Mouse (Mus musculus): ENCODE measurements around the gene Vash2.
A peak's percentile ranks its signal among the peaks of the same experiment; 100 is the strongest.
"Not testable (repeated sequence)": the region's sequence is repeated elsewhere in the genome, so short reads cannot be mapped to it uniquely, and the experiment has no call there.

Gene Vash2

DNA sequence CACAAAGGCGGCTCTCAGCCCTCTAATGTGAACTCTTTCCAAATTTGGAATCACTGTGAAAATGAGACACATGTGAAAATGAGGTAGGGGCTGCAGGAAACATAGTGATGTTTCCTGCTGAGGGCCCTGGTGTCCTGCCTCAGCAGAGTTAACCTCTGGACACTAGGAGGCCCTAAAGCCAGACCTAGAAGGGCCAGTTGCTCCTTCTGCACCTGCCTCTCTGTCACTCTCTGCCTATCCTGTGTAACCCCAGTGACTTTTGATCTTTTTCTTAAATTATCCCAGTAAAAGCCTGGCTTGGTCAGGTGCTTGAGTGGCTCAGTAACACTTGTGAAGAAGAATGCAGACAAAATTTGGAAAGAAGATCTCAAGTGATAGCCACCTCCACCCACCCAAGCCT lies 4.3 kb downstream of the Vash2 start:
- DNase-seq = no peak

DNA sequence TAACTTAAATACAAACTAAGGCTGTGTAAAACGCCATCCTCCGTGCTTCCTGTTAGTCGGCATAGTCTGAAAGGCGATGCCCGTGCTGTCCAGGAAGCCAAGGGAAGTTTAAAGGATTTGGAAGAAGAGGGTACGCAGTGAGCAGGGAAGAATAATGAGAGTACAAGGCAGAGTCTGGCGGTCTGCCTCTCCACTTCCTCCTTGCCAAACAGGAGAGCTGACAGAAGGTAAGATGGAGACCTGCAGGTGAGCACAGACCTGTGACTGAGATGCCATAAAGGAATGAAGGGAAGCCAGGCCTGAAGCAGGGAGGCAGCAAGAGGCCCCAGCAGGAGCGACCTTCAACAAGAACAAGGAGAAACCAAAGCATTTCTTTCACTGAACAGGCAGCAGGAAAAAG lies 4.9 kb downstream of the Vash2 start:
- DNase-seq = peak; percentile 23 to 32

DNA sequence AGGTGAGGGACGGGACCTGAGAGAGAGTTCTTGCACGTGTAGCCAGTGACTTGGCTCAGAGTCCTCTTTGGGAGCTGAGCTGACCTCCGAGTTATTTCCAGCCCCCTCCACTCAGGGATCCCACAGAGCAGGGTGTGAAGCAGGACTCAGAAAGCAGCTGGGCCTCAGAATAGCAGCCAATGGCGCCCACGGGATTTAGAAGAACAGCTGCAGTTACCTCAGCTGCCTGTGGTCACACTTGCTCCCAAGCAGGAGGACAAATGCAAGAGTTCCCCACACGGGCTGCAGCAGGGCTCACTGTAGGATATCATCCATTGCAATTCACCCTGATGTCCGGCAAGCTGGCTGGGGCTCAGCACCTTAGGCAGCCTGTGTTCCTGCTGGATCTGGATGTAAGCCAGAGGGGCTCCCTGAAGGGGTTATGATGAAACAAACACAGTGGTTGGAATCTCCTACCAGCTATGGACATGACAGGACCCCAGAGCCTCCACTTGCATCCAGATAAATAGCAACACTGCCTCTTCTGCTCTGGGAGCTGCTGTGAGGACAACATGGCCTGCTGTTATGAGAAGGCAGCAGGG lies 6.4 kb downstream of the Vash2 start:
- DNase-seq = no peak

- DNase-seq = peak; percentile 56 to 61
These were observed 7.1 kb downstream of the Vash2 start for GRCm38 (mm10) chr1:190971708-190972610.

GRCm38 (mm10) chr1:190968010-190968409 lies 11.1 kb downstream of the Vash2 start:
- DNase-seq = no peak

- DNase-seq = no peak
These were observed 13.9 kb downstream of the Vash2 start for GRCm38 (mm10) chr1:190964992-190965780.

DNA sequence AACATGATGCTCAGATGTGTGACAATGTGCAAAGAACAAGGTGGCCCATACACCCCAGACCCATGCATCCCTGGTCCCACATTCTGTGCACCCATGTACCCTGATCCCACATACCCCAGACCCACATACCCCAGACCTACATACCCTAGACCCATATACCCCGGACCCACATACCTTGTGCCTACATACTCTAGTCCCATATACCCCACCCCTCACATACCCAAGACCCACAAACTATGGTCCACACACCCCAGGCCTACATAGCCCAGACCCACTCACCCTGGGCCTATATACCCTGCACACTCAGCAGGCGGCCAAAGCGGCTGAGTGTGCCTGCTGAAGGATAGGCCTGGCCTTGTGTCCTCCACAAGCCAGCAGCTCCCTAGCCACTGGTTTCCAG lies 16.3 kb downstream of the Vash2 start:
- no peak for DNase-seq

DNA sequence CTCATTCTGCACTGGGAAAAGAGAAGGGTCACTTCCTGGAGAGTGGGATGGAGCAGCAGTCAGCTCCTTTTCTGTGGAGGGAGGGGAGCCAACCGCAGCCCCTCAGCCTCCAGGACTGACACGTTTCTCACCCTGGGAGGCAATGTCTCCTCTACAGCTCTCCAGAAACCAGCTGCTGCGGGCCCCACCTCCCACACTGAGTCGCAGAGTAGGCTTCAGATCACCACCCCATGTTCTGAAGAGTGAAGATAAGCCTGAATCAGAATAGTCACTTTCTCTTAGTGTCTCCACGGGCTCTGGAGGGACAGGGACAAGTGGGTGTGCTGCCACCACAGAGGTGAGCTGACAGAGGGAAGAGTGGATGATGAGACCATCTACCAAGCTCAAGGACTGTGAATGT lies 20.3 kb downstream of the Vash2 start:
- no peak for DNase-seq

DNA sequence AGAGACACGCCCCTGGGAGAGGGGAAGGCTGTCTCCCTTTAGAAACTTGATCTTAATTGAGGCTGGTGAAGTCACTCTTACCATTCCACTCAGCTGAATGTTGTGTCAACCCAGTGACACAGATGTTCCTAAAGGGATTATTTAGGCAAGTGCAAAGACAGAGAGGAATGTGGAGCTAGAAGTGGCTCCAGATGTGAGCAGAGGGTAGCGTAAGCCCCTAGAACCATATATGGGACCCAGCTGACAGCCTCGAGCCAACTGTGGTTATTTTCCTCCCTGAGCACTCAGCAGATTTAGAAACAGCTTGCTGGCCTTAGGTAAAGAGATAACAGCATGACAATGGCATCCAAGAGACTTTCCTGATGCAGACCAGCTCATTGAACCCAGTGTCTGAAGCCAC lies 26.1 kb downstream of the Vash2 start:
- DNase-seq = no peak

DNA sequence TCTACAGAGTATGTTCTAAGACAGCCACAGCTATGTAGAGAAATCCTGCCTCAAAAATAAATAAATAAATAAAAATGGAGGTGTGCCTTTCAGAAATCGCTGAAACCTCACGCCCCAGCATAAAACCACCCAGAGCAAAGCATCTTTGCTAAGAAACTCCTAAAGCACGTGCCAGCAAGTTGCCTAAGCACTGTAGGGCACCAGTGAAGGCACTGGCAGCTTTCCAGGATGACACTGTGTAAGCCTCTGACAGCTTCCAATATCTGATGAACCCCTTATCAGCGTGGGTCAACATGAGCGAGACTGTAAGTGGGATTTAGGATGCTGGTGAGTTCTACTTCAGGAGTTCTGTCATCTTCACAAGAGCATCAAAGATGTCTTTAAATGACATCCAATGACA lies 28.1 kb downstream of the Vash2 start:
- DNase-seq = no peak

- peak; percentile 46 to 48 for DNase-seq
These were observed 30.2 kb downstream of the Vash2 start for GRCm38 (mm10) chr1:190948846-190949245.

GRCm38 (mm10) chr1:190948439-190948838 lies 30.7 kb downstream of the Vash2 start:
- DNase-seq = peak; percentile 23 to 41

DNA sequence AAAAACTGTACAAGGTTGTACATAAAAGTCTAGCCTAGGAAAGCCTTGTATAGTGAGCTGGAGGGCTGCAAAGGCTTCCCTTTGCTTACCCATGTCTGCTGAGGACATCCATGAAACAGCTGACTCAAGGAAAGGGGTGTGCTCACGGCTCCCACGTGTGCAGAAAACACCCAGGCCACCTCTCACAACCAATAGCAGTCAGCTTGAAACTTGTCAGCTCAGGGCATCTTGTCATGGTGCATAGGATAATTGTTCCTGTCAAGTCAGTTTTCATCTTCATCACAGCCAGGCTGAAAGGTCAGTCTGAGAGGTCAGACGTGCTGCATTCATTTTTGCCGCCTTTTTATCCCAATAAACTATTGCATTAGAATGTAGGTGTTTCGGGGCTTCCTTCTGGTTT lies 31.1 kb downstream of the Vash2 start:
- no peak for DNase-seq

- DNase-seq = peak; percentile 76 to 84
These were observed 34.9 kb downstream of the Vash2 start for GRCm38 (mm10) chr1:190944109-190944760.

DNA sequence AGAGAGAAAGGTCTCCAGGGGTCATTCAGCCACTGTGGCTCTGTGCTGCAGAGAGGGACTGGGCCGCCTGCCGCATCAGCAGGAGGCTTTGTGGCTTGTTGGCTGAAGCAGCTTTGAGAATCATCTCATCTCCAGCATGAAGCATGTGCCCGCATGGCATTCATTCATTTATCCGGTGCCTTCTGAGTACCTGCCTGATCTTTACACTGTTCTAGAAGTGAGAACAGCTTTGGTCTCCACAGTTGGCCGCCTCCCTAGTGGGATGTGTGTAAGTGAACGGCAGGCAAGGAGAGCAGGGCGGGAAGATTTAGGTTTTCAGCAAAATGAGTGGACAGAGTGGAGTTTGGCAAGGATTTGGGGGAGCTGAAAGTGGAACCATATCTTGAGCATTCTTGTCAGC lies 39.3 kb downstream of the Vash2 start:
- DNase-seq = peak; percentile 64 to 69

GRCm38 (mm10) chr1:190930181-190930580 lies 48.9 kb downstream of the Vash2 start:
- no peak for DNase-seq

DNA sequence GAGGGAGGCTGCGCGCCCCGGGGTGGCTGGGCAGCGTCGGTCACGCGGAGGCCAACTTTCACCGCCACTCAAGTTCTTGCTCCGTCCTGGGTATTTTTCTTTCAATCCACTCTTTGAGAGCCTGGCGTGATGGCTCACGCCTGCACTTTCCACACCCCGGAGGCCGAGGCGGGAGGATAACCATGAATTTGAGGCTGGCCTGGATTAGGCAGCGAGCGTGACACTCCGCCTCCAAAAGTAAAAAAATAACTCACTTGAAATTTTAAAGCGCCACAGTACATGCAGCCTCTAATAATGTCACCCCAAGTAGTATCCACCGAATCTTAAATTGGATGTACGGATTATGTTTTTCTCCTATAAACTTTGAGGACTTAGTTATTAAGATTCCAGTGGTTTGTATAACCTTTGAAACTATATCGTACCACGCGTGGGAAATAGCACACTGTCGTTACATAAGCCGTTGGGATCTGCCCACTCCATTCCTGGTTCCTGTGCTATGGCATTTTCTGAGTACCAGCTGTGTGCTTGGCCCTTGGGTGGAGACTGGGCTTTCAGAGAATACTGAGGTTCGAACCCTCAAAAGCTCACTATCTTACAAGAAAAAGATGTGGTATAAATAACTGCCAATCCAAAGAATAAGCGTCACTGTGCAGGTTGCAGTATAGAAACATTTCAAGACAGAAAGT lies 49.9 kb downstream of the Vash2 start:
- DNase-seq = peak in 1 of 2 experiments; percentile 58

DNA sequence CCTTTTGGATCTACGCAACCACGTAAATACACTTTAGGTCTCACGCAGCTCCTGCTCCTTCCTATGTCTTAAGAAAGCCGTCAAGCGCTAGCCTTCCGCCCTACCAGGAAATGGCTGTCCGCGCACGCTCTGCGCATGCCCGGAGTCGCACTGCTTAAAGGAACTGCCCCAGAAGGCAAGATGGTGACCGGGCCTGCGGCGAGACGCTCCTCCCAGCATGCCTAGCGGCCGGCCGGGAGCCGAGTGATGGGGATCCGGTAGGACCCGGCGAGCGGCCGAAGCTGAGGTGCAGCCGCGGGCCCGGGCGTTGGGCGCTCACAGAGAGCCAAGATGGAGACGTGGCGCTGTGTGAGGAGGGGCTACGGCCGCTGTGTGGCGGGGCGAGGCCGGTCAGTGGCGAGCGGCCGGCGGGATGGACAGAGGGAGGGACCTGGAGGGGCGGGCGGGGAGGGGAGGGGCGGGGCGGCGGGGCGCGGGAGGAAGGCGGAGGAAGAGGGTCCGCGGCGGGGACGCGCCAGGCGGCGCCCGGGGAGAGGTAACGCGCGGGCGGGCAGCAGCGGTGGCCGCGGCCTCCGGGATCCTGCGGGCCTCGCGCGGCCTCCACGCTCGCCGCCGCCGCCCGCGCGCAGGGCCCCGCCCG lies 50.6 kb downstream of the Vash2 start:
- DNase-seq = peak; percentile 98 to 99

- DNase-seq = no peak
These were observed 51.2 kb downstream of the Vash2 start for GRCm38 (mm10) chr1:190927751-190928369.

DNA sequence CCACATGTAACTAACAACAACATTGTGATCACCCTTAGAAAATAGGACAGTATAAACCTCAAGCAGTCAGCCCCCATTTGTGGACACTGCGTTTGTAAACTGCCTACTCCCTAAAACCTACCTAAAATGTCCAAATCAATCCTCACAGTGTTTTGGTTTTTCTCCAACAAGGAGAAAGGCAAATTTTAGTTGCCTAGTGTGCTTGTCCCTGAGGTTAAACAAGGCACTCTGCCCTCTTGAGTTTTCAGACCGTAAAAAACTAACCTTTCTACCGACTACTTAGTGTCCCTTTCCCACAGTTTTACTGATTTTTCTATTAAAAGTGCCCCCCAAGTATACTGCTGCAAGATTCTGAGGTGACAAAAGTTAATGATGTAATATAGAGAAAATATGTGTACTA lies 51.8 kb downstream of the Vash2 start:
- no peak for DNase-seq

GRCm38 (mm10) chr1:190924812-190925211 lies 54.3 kb downstream of the Vash2 start, which contains the start of gene Angel2:
Angel2 (plus strand) TSS chr1:190925112.
- DNase-seq = not testable (repeated sequence)
